Mouse (Mus musculus): ENCODE measurements around the gene Tmem204. TPM values are rescaled to one million over a fixed set of nuclear protein-coding genes. Genes with fewer than 3 reads are reported as not detected.

The Tmem204 gene
- polyA plus RNA-seq, 1 experiment = 0.43 TPM

DNA sequence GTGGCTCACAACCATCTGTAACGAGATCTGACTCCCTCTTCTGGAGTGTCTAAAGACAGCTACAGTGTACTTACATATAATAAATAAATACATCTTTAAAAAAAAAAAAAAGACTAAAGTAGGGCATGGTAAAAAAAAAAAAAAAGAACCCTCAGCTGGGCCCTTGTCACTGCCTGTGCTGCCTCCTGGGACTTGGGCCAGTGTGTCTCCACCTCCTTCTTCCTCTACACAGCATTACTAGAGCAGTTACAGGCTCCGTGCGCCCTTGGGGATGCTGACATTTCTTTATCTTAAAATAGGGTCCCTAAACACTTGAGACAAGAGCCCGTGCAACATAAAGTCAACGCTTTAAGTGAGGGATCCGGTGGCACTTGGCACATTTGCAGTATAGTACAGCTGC, 36.2 kb downstream of the Tmem204 start:
- Histone ChIP-seq H3ac (ENCODE audit: control insufficient read depth, insufficient read length) (no peak overlapping the region), H3K36me3 (ENCODE audit: control insufficient read depth, insufficient read depth) (no peaks in the 10 kb centered on the region), H3K4me3 (no peak overlapping the region), H3K79me2 (ENCODE audit: control insufficient read depth, insufficient read depth) (no peaks in the 10 kb centered on the region), H3K4me2 (ENCODE audit: low read depth) (no peak overlapping the region), H3K27me3 (ENCODE audit: control insufficient read depth, insufficient read depth, insufficient read length) (no peaks in the 10 kb centered on the region)
- TF ChIP-seq POLR2A (IDR thresholded peaks at IDR 0.05; ENCODE audit: insufficient read length, low read depth) = no peak
- TF ChIP-seq SRF (IDR thresholded peaks at IDR 0.05; ENCODE audit: control insufficient read depth, insufficient read length, low read depth) = no peak
- TF ChIP-seq MYOG (IDR thresholded peaks at IDR 0.05; ENCODE audit: control insufficient read depth in 1 of 3, insufficient read depth in 1 of 3, insufficient read length in 2 of 3, low read depth in 2 of 3) = no peak
- TF ChIP-seq REST (IDR thresholded peaks at IDR 0.05; ENCODE audit: insufficient read depth, insufficient read length) = no peak
- no peak for TF ChIP-seq MYOD1 (IDR thresholded peaks at IDR 0.05; ENCODE audit: control insufficient read depth in 1 of 3, insufficient read length in 2 of 3, low read depth in 2 of 3)
- no peak for TF ChIP-seq CEBPB (IDR thresholded peaks at IDR 0.05; ENCODE audit: insufficient read depth, poor library complexity, severe bottlenecking)
- no peak for TF ChIP-seq TCF12 (IDR thresholded peaks at IDR 0.05; ENCODE audit: insufficient read depth, poor library complexity, severe bottlenecking)
- no peak for TF ChIP-seq E2F4 (IDR thresholded peaks at IDR 0.05; ENCODE audit: insufficient read depth)
- TF ChIP-seq TCF3 (IDR thresholded peaks at IDR 0.05; ENCODE audit: insufficient read length, low read depth) = no peak
- no peak for TF ChIP-seq USF1 (IDR thresholded peaks at IDR 0.05; ENCODE audit: low read depth)
- no peak for TF ChIP-seq POLR2AphosphoS2 (IDR thresholded peaks at IDR 0.05; ENCODE audit: insufficient read length, low read depth)
- no peak for TF ChIP-seq MAX (IDR thresholded peaks at IDR 0.05; ENCODE audit: low read depth)

DNA sequence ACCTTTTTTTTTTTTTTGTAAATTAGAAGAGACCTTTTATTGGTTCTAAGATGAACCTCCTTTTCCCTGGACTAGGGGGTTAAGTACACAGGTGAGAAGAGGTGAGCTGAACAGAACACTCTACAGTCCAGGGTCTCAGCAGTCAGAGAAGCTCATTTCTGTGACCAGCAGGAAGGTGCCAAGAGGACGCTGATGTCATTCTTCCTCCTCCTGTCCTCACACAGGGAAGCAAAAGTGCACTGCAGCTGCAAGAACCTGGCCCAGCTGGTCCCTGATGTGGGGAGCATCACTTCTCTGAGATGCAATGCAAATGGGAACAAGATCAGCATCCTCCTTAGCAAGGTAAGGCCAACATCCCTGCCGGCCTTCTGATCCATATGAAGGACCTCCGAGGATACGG, 38.1 kb downstream of the Tmem204 start:
- no peaks in the 10 kb centered on the region for H3K36me3 ChIP-seq (ENCODE audit: control insufficient read depth, insufficient read depth)
- no peaks in the 10 kb centered on the region for H3K27me3 ChIP-seq (ENCODE audit: control insufficient read depth, insufficient read depth, insufficient read length)
- H3K4me3 ChIP-seq = no peak overlapping the region
- no peak overlapping the region for H3K4me2 ChIP-seq (ENCODE audit: low read depth)
- TF ChIP-seq SRF (IDR thresholded peaks at IDR 0.05; ENCODE audit: control insufficient read depth, insufficient read length, low read depth) (no peak), REST (IDR thresholded peaks at IDR 0.05; ENCODE audit: insufficient read depth, insufficient read length) (no peak)
- no peaks in the 10 kb centered on the region for H3K79me2 ChIP-seq (ENCODE audit: control insufficient read depth, insufficient read depth)
- H3ac ChIP-seq (ENCODE audit: control insufficient read depth, insufficient read length) = no peak overlapping the region

DNA sequence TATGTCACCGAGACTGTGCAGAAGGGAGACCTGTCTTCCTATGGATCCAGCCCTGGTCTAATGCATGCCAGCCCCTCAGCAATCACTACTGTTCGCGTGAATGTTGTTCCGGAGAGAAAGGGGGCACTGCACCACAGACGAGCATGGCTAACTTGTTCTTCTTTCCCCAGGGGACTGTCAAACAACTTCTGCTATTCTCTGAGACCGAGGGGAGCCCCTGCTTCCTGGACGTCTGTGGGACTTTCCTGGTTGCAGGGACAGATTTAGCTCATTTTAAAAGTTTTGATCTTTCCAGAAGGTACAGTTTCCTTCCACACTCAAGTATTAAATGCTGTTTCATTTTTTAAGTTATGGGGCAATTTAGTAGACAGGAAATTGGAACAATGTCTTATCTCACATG, 38.5 kb downstream of the Tmem204 start:
- no peak overlapping the region for H3ac ChIP-seq (ENCODE audit: control insufficient read depth, insufficient read length)
- no peak overlapping the region for H3K4me2 ChIP-seq (ENCODE audit: low read depth)
- TF ChIP-seq MYOD1 (IDR thresholded peaks at IDR 0.05; ENCODE audit: control insufficient read depth in 1 of 3, insufficient read length in 2 of 3, low read depth in 2 of 3) (no peak), TCF3 (IDR thresholded peaks at IDR 0.05; ENCODE audit: insufficient read length, low read depth) (no peak), POLR2A (IDR thresholded peaks at IDR 0.05; ENCODE audit: insufficient read length, low read depth) (no peak), TCF12 (IDR thresholded peaks at IDR 0.05; ENCODE audit: insufficient read depth, poor library complexity, severe bottlenecking) (no peak), SRF (IDR thresholded peaks at IDR 0.05; ENCODE audit: control insufficient read depth, insufficient read length, low read depth) (no peak), POLR2AphosphoS2 (IDR thresholded peaks at IDR 0.05; ENCODE audit: insufficient read length, low read depth) (no peak), REST (IDR thresholded peaks at IDR 0.05; ENCODE audit: insufficient read depth, insufficient read length) (no peak), MAX (IDR thresholded peaks at IDR 0.05; ENCODE audit: low read depth) (no peak), E2F4 (IDR thresholded peaks at IDR 0.05; ENCODE audit: insufficient read depth) (no peak)
- no peaks in the 10 kb centered on the region for H3K27me3 ChIP-seq (ENCODE audit: control insufficient read depth, insufficient read depth, insufficient read length)
- H3K79me2 ChIP-seq (ENCODE audit: control insufficient read depth, insufficient read depth) = no peaks in the 10 kb centered on the region
- H3K4me3 ChIP-seq = no peak overlapping the region
- no peaks in the 10 kb centered on the region for H3K36me3 ChIP-seq (ENCODE audit: control insufficient read depth, insufficient read depth)

DNA sequence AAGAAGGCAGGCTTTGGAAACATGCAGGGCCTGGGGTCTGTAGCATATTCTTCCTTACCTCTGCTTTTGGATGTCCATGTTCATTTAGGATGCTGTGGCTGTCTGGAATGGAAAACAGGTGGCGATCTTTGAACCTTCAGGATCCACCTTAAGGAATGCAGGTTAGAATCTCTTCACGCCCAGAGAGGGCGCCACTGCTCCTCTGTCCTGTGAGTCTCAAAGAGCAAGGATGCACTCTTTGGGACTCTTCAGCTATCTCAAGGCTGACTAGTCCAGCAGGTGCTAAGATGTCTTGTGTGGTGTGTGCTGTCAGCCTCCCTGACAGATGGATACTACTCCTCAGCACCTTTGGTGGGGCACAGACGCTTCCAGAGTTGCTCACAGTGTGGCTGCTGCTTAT, 47.2 kb downstream of the Tmem204 start:
- peaks cover 3% of the 10 kb centered on the region for H3K36me3 ChIP-seq (ENCODE audit: control insufficient read depth, insufficient read depth)
- no peaks in the 10 kb centered on the region for H3K79me2 ChIP-seq (ENCODE audit: control insufficient read depth, insufficient read depth)
- H3K4me2 ChIP-seq (ENCODE audit: low read depth) = no peak overlapping the region

More for the DNA sequence above, 47.2 kb downstream of the Tmem204 start:
- Histone ChIP-seq H3K4me3 (no peak overlapping the region), H3ac (ENCODE audit: control insufficient read depth, insufficient read length) (no peak overlapping the region), H3K27me3 (ENCODE audit: control insufficient read depth, insufficient read depth, insufficient read length) (no peaks in the 10 kb centered on the region)
- TF ChIP-seq POLR2A (IDR thresholded peaks at IDR 0.05; ENCODE audit: insufficient read length, low read depth) (no peak), E2F4 (IDR thresholded peaks at IDR 0.05; ENCODE audit: insufficient read depth) (no peak), CEBPB (IDR thresholded peaks at IDR 0.05; ENCODE audit: insufficient read depth, poor library complexity, severe bottlenecking) (no peak), POLR2AphosphoS2 (IDR thresholded peaks at IDR 0.05; ENCODE audit: insufficient read length, low read depth) (no peak), MAX (IDR thresholded peaks at IDR 0.05; ENCODE audit: low read depth) (no peak), REST (IDR thresholded peaks at IDR 0.05; ENCODE audit: insufficient read depth, insufficient read length) (no peak), MYOG (IDR thresholded peaks at IDR 0.05; ENCODE audit: control insufficient read depth in 1 of 3, insufficient read depth in 1 of 3, insufficient read length in 2 of 3, low read depth in 2 of 3) (no peak), TCF12 (IDR thresholded peaks at IDR 0.05; ENCODE audit: insufficient read depth, poor library complexity, severe bottlenecking) (no peak), TCF3 (IDR thresholded peaks at IDR 0.05; ENCODE audit: insufficient read length, low read depth) (no peak), USF1 (IDR thresholded peaks at IDR 0.05; ENCODE audit: low read depth) (no peak), SRF (IDR thresholded peaks at IDR 0.05; ENCODE audit: control insufficient read depth, insufficient read length, low read depth) (no peak), MYOD1 (IDR thresholded peaks at IDR 0.05; ENCODE audit: control insufficient read depth in 1 of 3, insufficient read length in 2 of 3, low read depth in 2 of 3) (no peak)

Data from myocyte (in vitro differentiated cells).